Mouse (Mus musculus): ENCODE results near the gene Tmod3. TPM values are rescaled to one million over a fixed set of nuclear protein-coding genes. Genes with fewer than 3 reads are reported as not detected.

Gene Tmod3
- total and polyA plus RNA-seq, 3 experiments: 29.9 to 46.4 TPM; not detected in 1

DNA sequence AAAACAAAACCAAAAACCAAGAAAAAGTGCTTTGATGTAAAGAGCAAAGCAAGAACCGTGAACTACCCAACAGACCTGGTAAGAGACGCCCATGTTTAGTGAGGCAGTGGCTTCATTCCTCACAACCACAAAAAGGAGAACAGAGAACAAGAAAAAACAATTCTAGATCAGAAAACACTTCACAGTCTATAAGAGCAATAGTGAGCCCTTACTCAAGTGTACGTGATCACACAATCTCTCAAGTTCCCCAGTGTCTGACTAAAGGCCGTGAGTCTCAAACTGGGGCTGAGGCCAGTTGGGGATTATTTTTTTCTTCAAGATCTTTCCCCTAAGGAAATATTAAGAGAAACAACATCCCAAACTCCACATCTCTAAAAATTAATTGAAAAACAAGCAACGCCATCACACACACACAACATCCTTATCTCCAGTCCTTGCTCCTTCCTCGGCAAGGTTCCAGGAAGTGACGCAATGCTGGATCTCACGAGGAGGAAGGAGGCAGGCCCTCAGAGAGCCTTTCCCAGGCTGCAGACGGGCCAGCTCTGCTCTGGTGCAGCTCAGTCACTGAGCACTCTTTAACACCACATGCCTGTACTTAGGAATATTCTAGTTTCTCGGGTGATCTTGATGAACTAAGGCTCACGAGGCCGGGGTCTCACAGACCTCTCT, 12.4 kb downstream of the Tmod3 start:
- Histone ChIP-seq H3K27me3 (ENCODE audit: control insufficient read depth in 1 of 2, insufficient read depth in 2 of 2, low read length in 2 of 2) (no peaks in the 10 kb centered on the region), H3K79me2 (ENCODE audit: control insufficient read depth, insufficient read depth, low read length, poor library complexity) (peaks cover 30% of the 10 kb centered on the region), H3K36me3 (ENCODE audit: control insufficient read depth in 1 of 2, insufficient read depth in 2 of 2, low read length in 2 of 2) (peaks cover 0 to 19% of the 10 kb centered on the region in 2 experiments), H3K4me1 (ENCODE audit: control insufficient read depth in 1 of 2, insufficient read depth in 2 of 2, low read length in 2 of 2) (peaks cover 12 to 19% of the 10 kb centered on the region in 2 experiments), H3K4me3 (ENCODE audit: control insufficient read depth in 1 of 2, insufficient read depth in 1 of 2, low read depth in 2 of 2, low read length in 2 of 2) (peak overlapping the region; percentile 18 to 53), H3K9ac (ENCODE audit: control insufficient read depth, low read depth, low read length, poor library complexity, severe bottlenecking) (peak overlapping the region; percentile 36), H3K27ac (ENCODE audit: control insufficient read depth, low read depth, low read length) (peak overlapping the region; percentile 34), H3K9me3 (replicated peaks; ENCODE audit: insufficient read depth, low read length) (no peaks in the 10 kb centered on the region)
- peak; percentile 95 for DNase-seq (ENCODE audit: low read depth, low spot score)
- 0 out of 2 replicates have a peak, but pooled peaks have one; percentile 18 for TF ChIP-seq MAZ (IDR thresholded peaks at IDR 0.05; ENCODE audit: low read depth, low read length)
- TF ChIP-seq RCOR1 (IDR thresholded peaks at IDR 0.05; ENCODE audit: low read depth, low read length): peak; percentile 31; the same call in 1 of the 2 replicates
- TF ChIP-seq MEF2A (IDR thresholded peaks at IDR 0.05; ENCODE audit: extremely low read depth, insufficient replicate concordance, low read depth, low read length, poor library complexity, severe bottlenecking): no peak
- TF ChIP-seq BHLHE40 (IDR thresholded peaks at IDR 0.05; ENCODE audit: borderline replicate concordance, low read depth, low read length): peak; percentile 25; the same call in 1 of the 2 replicates
- peak; percentile 46; the same call in 1 of the 2 replicates for TF ChIP-seq MXI1 (IDR thresholded peaks at IDR 0.05; ENCODE audit: low read depth, low read length)
- peak; percentile 10; the same call in 1 of the 2 replicates for TF ChIP-seq TAL1 (IDR thresholded peaks at IDR 0.05; ENCODE audit: low read length)
- no peak for TF ChIP-seq SMC3 (IDR thresholded peaks at IDR 0.05; ENCODE audit: low read depth, low read length)
- TF ChIP-seq EP300 (IDR thresholded peaks at IDR 0.05; ENCODE audit: low read depth in 1 of 2, low read length in 2 of 2): peak; percentile 50 to 60; a peak in 3 of 4 replicates
- 0 out of 2 replicates have a peak, but pooled peaks have one; percentile 56 for TF ChIP-seq MYC (IDR thresholded peaks at IDR 0.05; ENCODE audit: low read depth, low read length)
- TF ChIP-seq ELF1 (IDR thresholded peaks at IDR 0.05; ENCODE audit: low read depth, low read length): peak; percentile 56
- TF ChIP-seq CTCF (IDR thresholded peaks at IDR 0.05 in 2 of 3, conservative IDR thresholded peaks at IDR 0.05 in 1 of 3; ENCODE audit: control insufficient read depth in 1 of 3, insufficient read depth in 1 of 3, low read depth in 2 of 3, low read length in 3 of 3, poor library complexity in 1 of 3, severe bottlenecking in 1 of 3): no peak
- 0 out of 2 replicates have a peak, but pooled peaks have one; percentile 35 for TF ChIP-seq ZMIZ1 (IDR thresholded peaks at IDR 0.05; ENCODE audit: low read depth, low read length)
- peak; percentile 87 for TF ChIP-seq GATA1 (IDR thresholded peaks at IDR 0.05; ENCODE audit: low read depth, low read length)
- peak; percentile 34; the same call in 1 of the 2 replicates for TF ChIP-seq JUND (IDR thresholded peaks at IDR 0.05; ENCODE audit: low read depth, low read length)
- TF ChIP-seq NELFE (IDR thresholded peaks at IDR 0.05; ENCODE audit: low read depth, low read length): no peak
- peak; percentile 63 for TF ChIP-seq TCF12 (IDR thresholded peaks at IDR 0.05; ENCODE audit: low read depth, low read length)
- TF ChIP-seq ETS1 (IDR thresholded peaks at IDR 0.05; ENCODE audit: low read depth, low read length): peak; percentile 89
- TF ChIP-seq KAT2A (conservative IDR thresholded peaks at IDR 0.05; ENCODE audit: low read depth, low read length): no peak
- peak; percentile 55; the same call in 1 of the 2 replicates for TF ChIP-seq TBP (IDR thresholded peaks at IDR 0.05; ENCODE audit: low read depth, low read length)
- peak; percentile 78 for TF ChIP-seq SIN3A (IDR thresholded peaks at IDR 0.05; ENCODE audit: low read length)
- 0 out of 2 replicates have a peak, but pooled peaks have one; percentile 39 for TF ChIP-seq HCFC1 (IDR thresholded peaks at IDR 0.05; ENCODE audit: low read depth, low read length)
- TF ChIP-seq POLR2A (IDR thresholded peaks at IDR 0.05; ENCODE audit: control insufficient read depth in 1 of 2, insufficient read depth in 1 of 2, low read depth in 1 of 2, low read length in 2 of 2, poor library complexity in 1 of 2): peak in 1 of 2 experiments; percentile 31; a peak in 1 of 4 replicates

All from MEL (cell line).